Mouse (Mus musculus) MEL (cell line): Measurements from ENCODE around the gene Scd3. TPM values are rescaled to one million over a fixed set of nuclear protein-coding genes. Genes with fewer than 3 reads are reported as not detected.

ENCODE experiments used
- DNase-seq: peaks from one replicate; pipeline ENCODE4 v3.0.0; 2011; ENCODE audit warnings: low read depth, low spot score
- H3K27ac ChIP-seq: 2 replicates; pipeline ENCODE4 v1.5.1; 2012; ENCODE audit warnings: low read depth, mild to moderate bottlenecking, control low read depth, low read length, moderate library complexity; ENCODE audit not compliant: control insufficient read depth
- H3K27me3 ChIP-seq, 2 experiments: fragments of 150-350 bp in 1 of 2; sonication (generic) in 1 of 2; 2 replicates each; pipeline ENCODE4 v1.6.1; 2012; ENCODE audit warnings: low read length in 2 of 2, mild to moderate bottlenecking in 2 of 2, improper control_type of control experiment in 1 of 2, moderate library complexity in 1 of 2; ENCODE audit not compliant: insufficient read depth in 2 of 2, control insufficient read depth in 1 of 2
- H3K36me3 ChIP-seq, 2 experiments: 2 replicates each; pipeline ENCODE4 v1.6.1; 2012 to 2014; ENCODE audit warnings: low read length in 2 of 2, improper control_type of control experiment in 1 of 2, inconsistent platforms in 1 of 2, mild to moderate bottlenecking in 1 of 2; ENCODE audit not compliant: insufficient read depth in 2 of 2, control insufficient read depth in 1 of 2
- H3K4me1 ChIP-seq, 2 experiments: fragments of 150-350 bp in 1 of 2; sonication (generic) in 1 of 2; 2 replicates each; pipeline ENCODE4 v1.6.1; 2012; ENCODE audit warnings: low read length in 2 of 2, improper control_type of control experiment in 1 of 2, mild to moderate bottlenecking in 1 of 2; ENCODE audit not compliant: insufficient read depth in 2 of 2, control insufficient read depth in 1 of 2
- H3K4me3 ChIP-seq, 2 experiments: fragments of 150-350 bp in 1 of 2; sonication (generic) in 1 of 2; 2 replicates each; pipeline ENCODE4 v1.5.1; 2012; ENCODE audit warnings: low read depth in 2 of 2, low read length in 2 of 2, mild to moderate bottlenecking in 2 of 2, moderate library complexity in 2 of 2, control low read depth in 1 of 2, improper control_type of control experiment in 1 of 2; ENCODE audit not compliant: control insufficient read depth in 1 of 2, insufficient read depth in 1 of 2
- H3K79me2 ChIP-seq: 2 replicates; pipeline ENCODE4 v1.6.1; 2012; ENCODE audit warnings: mild to moderate bottlenecking, low read length, moderate library complexity; ENCODE audit not compliant: control insufficient read depth, poor library complexity, insufficient read depth
- H3K9ac ChIP-seq: 2 replicates; pipeline ENCODE4 v1.6.1; 2012; ENCODE audit warnings: low read depth, mild to moderate bottlenecking, control low read depth, low read length, moderate library complexity; ENCODE audit not compliant: control insufficient read depth, poor library complexity, severe bottlenecking
- H3K9me3 ChIP-seq: fragments of 150-350 bp; sonication (generic); replicated peaks from 2 replicates; pipeline ENCODE4 v1.6.1; 2012; ENCODE audit warnings: mild to moderate bottlenecking, low read length, improper control_type of control experiment, moderate library complexity; ENCODE audit not compliant: insufficient read depth
- BHLHE40 ChIP-seq: IDR thresholded peaks from 2 replicates; pipeline ENCODE4 v1.6.1; 2012; ENCODE audit warnings: low read depth, mild to moderate bottlenecking, inconsistent platforms, low read length, improper control_type of control experiment, borderline replicate concordance
- CHD1 ChIP-seq: IDR thresholded peaks from 2 replicates; pipeline ENCODE4 v1.6.1; 2012; ENCODE audit warnings: low read depth, mild to moderate bottlenecking, inconsistent platforms, low read length, improper control_type of control experiment
- CHD2 ChIP-seq: IDR thresholded peaks from 2 replicates; pipeline ENCODE4 v1.6.1; 2011; ENCODE audit warnings: low read length, improper control_type of control experiment
- E2F4 ChIP-seq: IDR thresholded peaks from 2 replicates; pipeline ENCODE4 v1.6.1; 2011; ENCODE audit warnings: low read depth, low read length, improper control_type of control experiment, borderline replicate concordance
- EP300 ChIP-seq, 2 experiments: IDR thresholded peaks; 2 replicates each; pipeline ENCODE4 v1.6.1; 2011; ENCODE audit warnings: improper control_type of control experiment in 2 of 2, low read length in 2 of 2, low read depth in 1 of 2, mild to moderate bottlenecking in 1 of 2
- GABPA ChIP-seq: IDR thresholded peaks from 2 replicates; pipeline ENCODE4 v1.6.1; 2012; ENCODE audit warnings: low read depth, mild to moderate bottlenecking, inconsistent platforms, low read length, improper control_type of control experiment, moderate library complexity
- GATA1 ChIP-seq: IDR thresholded peaks from 2 replicates; pipeline ENCODE4 v1.6.1; 2011; ENCODE audit warnings: low read depth, low read length, improper control_type of control experiment
- JUND ChIP-seq: IDR thresholded peaks from 2 replicates; pipeline ENCODE4 v1.6.1; 2011; ENCODE audit warnings: low read depth, mild to moderate bottlenecking, improper control_type of control experiment, low read length
- KAT2A ChIP-seq: conservative IDR thresholded peaks from 2 replicates; pipeline ENCODE4 v1.6.1; 2012; ENCODE audit warnings: low read depth, low read length, improper control_type of control experiment, inconsistent platforms
- MAFK ChIP-seq: IDR thresholded peaks from 2 replicates; pipeline ENCODE4 v1.6.1; 2011; ENCODE audit warnings: low read depth, mild to moderate bottlenecking, low read length, improper control_type of control experiment, borderline replicate concordance
- MAZ ChIP-seq: IDR thresholded peaks from 2 replicates; pipeline ENCODE4 v1.6.1; 2012; ENCODE audit warnings: low read depth, mild to moderate bottlenecking, inconsistent platforms, low read length, improper control_type of control experiment
- NRF1 ChIP-seq: IDR thresholded peaks from 2 replicates; pipeline ENCODE4 v1.6.1; 2014; ENCODE audit warnings: low read depth, mild to moderate bottlenecking, inconsistent platforms, low read length, improper control_type of control experiment, moderate library complexity; ENCODE audit not compliant: poor library complexity, insufficient read depth, severe bottlenecking
- POLR2AphosphoS2 ChIP-seq: IDR thresholded peaks from 2 replicates; pipeline ENCODE4 v1.6.1; 2011; ENCODE audit warnings: low read length, improper control_type of control experiment
- POLR2AphosphoS5 ChIP-seq: IDR thresholded peaks from 2 replicates; pipeline ENCODE4 v1.6.1; 2012; ENCODE audit warnings: low read depth, borderline replicate concordance, mild to moderate bottlenecking, inconsistent platforms, low read length, moderate library complexity, mixed read lengths
- RCOR1 ChIP-seq: IDR thresholded peaks from 2 replicates; pipeline ENCODE4 v1.6.1; 2012; ENCODE audit warnings: low read depth, mild to moderate bottlenecking, inconsistent platforms, low read length, improper control_type of control experiment
- SIN3A ChIP-seq: IDR thresholded peaks from 2 replicates; pipeline ENCODE4 v1.6.1; 2012; ENCODE audit warnings: low read length, improper control_type of control experiment, inconsistent platforms
- TBP ChIP-seq: IDR thresholded peaks from 2 replicates; pipeline ENCODE4 v1.8.0; 2011; ENCODE audit warnings: low read depth, low read length, improper control_type of control experiment
- UBTF ChIP-seq: IDR thresholded peaks from 2 replicates; pipeline ENCODE4 v1.6.1; 2012; ENCODE audit warnings: low read depth, mild to moderate bottlenecking, inconsistent platforms, low read length, improper control_type of control experiment, moderate library complexity, borderline replicate concordance; ENCODE audit not compliant: insufficient read depth
- polyA plus RNA-seq, 2 experiments: library from polyadenylated mRNA; stranded (reverse) in 1 of 2; unstranded in 1 of 2; fragments of >175 nt in 1 of 2; fragments of >200 nt in 1 of 2; gene quantifications; 2 replicates each; pipeline versions ENCODE4 v1.2.1 to v1.2.4; 2012; ENCODE audit warnings: low replicate concordance in 2 of 2, low read depth in 1 of 2; ENCODE audit not compliant: insufficient read length in 2 of 2, insufficient read depth in 1 of 2, missing spikeins in 1 of 2
- total RNA-seq: library from RNA; depleted of rRNA; stranded (reverse); fragments of 300-350 nt; gene quantifications from 2 replicates; pipeline ENCODE4 v1.2.3, GENCODE M21; 2012

Scd3 gene
- total and polyA plus RNA-seq, 3 experiments = 0.65 to 745 (median 0.96) TPM

DNA sequence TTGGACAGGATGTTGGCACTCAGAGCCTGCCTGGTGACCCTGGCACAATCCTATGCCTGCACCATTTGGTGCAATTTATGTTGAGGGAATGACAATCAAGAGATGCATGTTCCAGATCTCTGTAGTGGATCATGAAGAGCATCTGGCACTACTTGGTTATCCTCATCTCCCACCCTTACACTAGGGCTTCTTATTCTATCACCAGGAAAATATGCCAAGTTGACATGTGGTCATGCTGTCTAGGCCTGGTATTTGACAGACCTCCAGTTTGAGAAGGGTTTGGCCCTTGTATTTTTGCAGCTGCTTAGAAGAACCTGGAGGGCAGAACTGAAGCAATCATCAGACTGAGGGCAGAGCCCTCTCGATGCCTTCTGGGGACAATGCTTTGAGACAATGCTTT is 72.3 kb downstream of the Scd3 start:
- Histone ChIP-seq H3K79me2 (no peaks in the 10 kb centered on the region), H3K9ac (no peak overlapping the region), H3K27ac (no peak overlapping the region), H3K27me3 (no peaks in the 10 kb centered on the region), H3K4me1 (peaks cover 0 to 5% of the 10 kb centered on the region in 2 experiments; a peak in 2 of 4 replicates), H3K4me3 (no peak overlapping the region), H3K36me3 (peaks cover 0 to 3% of the 10 kb centered on the region in 2 experiments; a peak in 2 of 4 replicates), H3K9me3 (no peaks in the 10 kb centered on the region)
- no peak for DNase-seq
- TF ChIP-seq GATA1 = no peak
- no peak for TF ChIP-seq JUND
- no peak for TF ChIP-seq MAZ
- no peak for TF ChIP-seq GABPA
- TF ChIP-seq TBP = no peak
- no peak for TF ChIP-seq KAT2A
- no peak for TF ChIP-seq E2F4
- TF ChIP-seq CHD2 = no peak
- TF ChIP-seq NRF1 = no peak
- no peak for TF ChIP-seq POLR2AphosphoS2
- no peak for TF ChIP-seq CHD1
- no peak for TF ChIP-seq SIN3A
- TF ChIP-seq BHLHE40 = no peak
- no peak for TF ChIP-seq EP300 (IDR thresholded peaks at IDR 0.05; ENCODE audit: low read depth in 1 of 2, low read length in 2 of 2)
- no peak for TF ChIP-seq POLR2AphosphoS5
- no peak for TF ChIP-seq UBTF
- TF ChIP-seq RCOR1 = no peak

DNA sequence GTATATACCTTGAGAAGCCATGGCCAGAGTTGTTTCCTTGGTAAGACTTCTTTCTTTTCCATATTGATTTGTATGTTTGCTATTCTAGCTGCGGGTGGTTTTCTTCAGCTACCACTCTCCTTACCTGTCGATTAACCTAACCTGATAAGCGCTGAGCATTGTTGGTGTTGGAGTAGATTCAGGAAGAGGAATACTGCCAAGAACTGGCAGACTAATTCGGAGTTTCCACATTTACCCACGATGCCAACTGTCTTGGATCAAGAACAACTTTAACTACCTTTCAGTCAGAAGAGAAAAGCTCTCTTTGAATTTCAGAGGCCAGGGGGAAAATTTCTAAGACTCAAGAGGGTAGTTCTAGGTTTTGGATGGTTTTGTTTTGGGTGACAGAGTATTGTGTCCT is 73.8 kb downstream of the Scd3 start:
- H3K79me2 ChIP-seq = no peaks in the 10 kb centered on the region
- no peaks in the 10 kb centered on the region for H3K9me3 ChIP-seq
- no peak for DNase-seq
- H3K4me3 ChIP-seq = no peak overlapping the region
- H3K27me3 ChIP-seq = no peaks in the 10 kb centered on the region
- peaks cover 0 to 17% of the 10 kb centered on the region in 2 experiments; a peak in 2 of 4 replicates for H3K36me3 ChIP-seq
- peaks cover 10 to 19% of the 10 kb centered on the region in 2 experiments for H3K4me1 ChIP-seq
- H3K27ac ChIP-seq = no peak overlapping the region
- H3K9ac ChIP-seq = no peak overlapping the region
- TF ChIP-seq TBP (no peak), MAFK (no peak)
